Mouse (Mus musculus) midbrain, embryonic 10.5 days (tissue): ENCODE measurements around the gene Wdr66. TPM values are rescaled to one million over a fixed set of nuclear protein-coding genes. Genes with fewer than 3 reads are reported as not detected.
A peak's percentile ranks its signal among the peaks of the same experiment; 100 is the strongest.
"Not testable (repeated sequence)": the region's sequence is repeated elsewhere in the genome, so short reads cannot be mapped to it uniquely, and the experiment has no call there.

Source experiments
- DNase-seq: peaks from one replicate; pipeline ENCODE4 v3.0.0-alpha.2; 2017; ENCODE audit warnings: low spot score
- H3K27ac ChIP-seq: fragments of 300-500 bp; sonication (generic); replicated peaks from 2 replicates; pipeline ENCODE4 v1.5.1; 2016; ENCODE audit warnings: mild to moderate bottlenecking
- H3K27me3 ChIP-seq: fragments of 300-500 bp; sonication (generic); 2 replicates; pipeline ENCODE4 v1.6.1; 2016; ENCODE audit warnings: low read depth, mild to moderate bottlenecking; ENCODE audit not compliant: poor library complexity, severe bottlenecking
- H3K36me3 ChIP-seq: fragments of 300-500 bp; sonication (generic); 2 replicates; pipeline ENCODE4 v1.6.1; 2016; ENCODE audit warnings: mild to moderate bottlenecking, moderate library complexity
- H3K4me1 ChIP-seq: fragments of 300-500 bp; sonication (generic); 2 replicates; pipeline ENCODE4 v1.6.1; 2016
- H3K4me3 ChIP-seq: fragments of 300-500 bp; sonication (generic); 2 replicates; pipeline ENCODE4 v1.5.1; 2016; ENCODE audit warnings: mild to moderate bottlenecking, moderate library complexity
- H3K9me3 ChIP-seq: fragments of 300-500 bp; sonication (generic); replicated peaks from 2 replicates; pipeline ENCODE4 v1.6.1; 2016; ENCODE audit warnings: mild to moderate bottlenecking
- WGBS: fragments of 180-500 bp; shearing (Covaris S2); methylation state at CpG from one replicate; pipeline ENCODE4 v1.1.7; 2016; 5-methylcytosine and 5-hydroxymethylcytosine counted together
- polyA plus RNA-seq: library from polyadenylated mRNA; unstranded; fragments of >200 nt; fragmentation: Nextera tagmentation; extraction: Ambion mirVana; gene quantifications from 2 replicates; pipeline ENCODE4 v1.2.1, GENCODE M21; 2016

Gene Wdr66
- polyA plus RNA-seq = 7.6 and 10.7 TPM in 2 replicates

DNA sequence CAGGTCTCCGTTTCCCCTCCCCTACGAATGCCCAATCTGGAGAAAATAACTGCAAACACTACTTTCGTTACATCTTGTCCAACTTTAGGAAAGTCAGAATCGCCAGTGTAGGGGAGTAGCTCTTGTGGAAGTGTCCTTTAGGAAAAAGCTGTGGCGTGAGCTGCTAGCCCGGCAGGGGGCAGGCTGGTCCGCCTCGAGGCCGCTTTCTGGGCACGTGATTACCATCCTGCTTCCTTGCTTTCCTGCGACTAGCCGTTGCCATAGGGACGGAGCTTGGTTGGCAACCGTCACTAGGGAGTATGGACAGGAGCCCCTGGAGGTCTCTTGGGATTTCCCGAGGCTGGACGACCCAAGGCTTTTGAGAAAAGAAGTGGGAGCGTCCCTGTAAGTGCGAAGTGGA is at the start of gene Wdr66:
TSS of gene Wdr66 (plus strand) at position 269 of the 400 bp plus-strand sequence.
- Histone ChIP-seq H3K4me3 (peak within 1 kb of the TSS; percentile 41), H3K27me3 (peaks cover 23% of the 10 kb centered on the region), H3K4me1 (peaks cover 9% of the 10 kb centered on the region), H3K36me3 (peaks cover 16% of the 10 kb centered on the region), H3K9me3 (no peaks in the 10 kb centered on the region), H3K27ac (0 out of 2 replicates have a peak within 1 kb of the TSS, but pooled peaks have one; percentile 23)
- 3% methylated on average over 18 of the region's 18 CpGs for WGBS
- peak; percentile 96 for DNase-seq

GRCm38 (mm10) chr5:123202771-123203170 is 49.1 kb upstream of the Wdr66 start:
- H3K4me3 ChIP-seq, DNase-seq, H3K4me1 ChIP-seq, H3K27me3 ChIP-seq, H3K36me3 ChIP-seq, H3K27ac ChIP-seq, H3K9me3 ChIP-seq: not testable (repeated sequence)
- 42% methylated on average over 4 of the region's 4 CpGs for WGBS

- not testable (repeated sequence) for H3K4me3 ChIP-seq, H3K9me3 ChIP-seq, DNase-seq, H3K27me3 ChIP-seq, H3K36me3 ChIP-seq, H3K4me1 ChIP-seq, H3K27ac ChIP-seq
- 90% methylated on average over 7 of the region's 7 CpGs for WGBS
These were observed 48.3 kb upstream of the Wdr66 start for GRCm38 (mm10) chr5:123203591-123203990.

DNA sequence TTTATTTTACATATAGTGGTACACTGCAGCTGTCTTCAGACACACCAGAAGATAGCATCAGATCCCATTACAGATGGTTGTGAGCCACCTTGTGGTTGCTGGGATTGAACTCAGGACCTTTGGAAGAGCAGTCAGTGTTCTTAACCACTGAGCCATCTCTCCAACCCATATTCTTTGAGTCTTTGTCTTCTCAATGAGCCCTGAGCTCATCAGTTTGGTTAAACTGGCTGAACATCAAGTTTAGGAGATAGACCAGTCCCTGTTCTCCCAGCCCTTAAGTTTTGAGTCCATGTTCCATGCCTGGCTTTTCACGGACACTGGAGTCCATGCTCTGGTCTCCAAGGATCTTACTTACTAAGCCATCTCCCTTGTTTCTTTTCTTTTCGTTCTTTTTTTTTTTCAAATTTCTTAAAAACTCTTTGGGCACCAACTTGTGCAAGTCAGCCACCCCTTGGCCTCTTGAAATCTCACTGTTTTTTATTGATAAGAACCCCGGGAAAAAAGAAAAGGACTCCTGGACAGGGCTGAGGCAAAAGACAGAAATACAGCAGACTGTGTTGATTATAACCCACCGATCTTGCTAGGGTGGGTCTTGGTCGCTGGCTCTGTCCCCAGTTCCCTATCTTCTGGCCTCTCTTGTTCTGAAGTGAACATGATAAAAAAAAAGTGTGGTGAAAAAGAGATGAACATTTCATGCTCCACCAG is 29.4 kb upstream of the Wdr66 start:
- H3K36me3 ChIP-seq, H3K27me3 ChIP-seq, H3K4me1 ChIP-seq, H3K9me3 ChIP-seq, DNase-seq, H3K27ac ChIP-seq, H3K4me3 ChIP-seq: not testable (repeated sequence)
- WGBS = 83% methylated on average over 4 of the region's 5 CpGs

- no peak for DNase-seq
- peaks cover 9% of the 10 kb centered on the region; the same call in 1 of the 2 replicates for H3K9me3 ChIP-seq
- H3K27ac ChIP-seq = no peak overlapping the region
- no peaks in the 10 kb centered on the region for H3K36me3 ChIP-seq
- no peaks in the 10 kb centered on the region for H3K4me1 ChIP-seq
- WGBS = 86% methylated on average over 4 of the region's 4 CpGs
- H3K27me3 ChIP-seq = no peaks in the 10 kb centered on the region
- no peak overlapping the region for H3K4me3 ChIP-seq
These were observed 28.9 kb upstream of the Wdr66 start for GRCm38 (mm10) chr5:123223051-123223410.

DNA sequence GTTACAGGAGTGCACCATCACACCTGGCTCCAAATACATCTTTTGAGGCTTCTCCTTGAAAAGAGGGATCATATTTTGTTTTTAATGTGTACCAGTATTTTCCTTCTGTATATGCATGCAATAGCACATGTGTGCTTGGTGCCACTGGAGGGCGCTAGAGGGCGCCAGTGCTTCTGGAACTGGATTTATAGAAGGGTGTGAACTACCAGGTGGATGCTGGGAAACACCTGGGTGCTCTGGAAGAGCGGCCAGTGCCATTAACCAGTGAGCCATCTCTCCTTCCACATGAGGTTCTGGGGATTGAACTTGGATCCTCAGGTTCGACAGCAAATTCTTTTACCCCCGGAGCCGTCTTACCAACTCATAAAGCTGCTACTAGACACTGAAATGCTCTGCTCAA is 28.0 kb upstream of the Wdr66 start:
- not testable (repeated sequence) for H3K4me3 ChIP-seq, H3K9me3 ChIP-seq, DNase-seq, H3K27ac ChIP-seq, H3K4me1 ChIP-seq, H3K36me3 ChIP-seq, H3K27me3 ChIP-seq
- 58% methylated on average over 6 of the region's 6 CpGs for WGBS

DNA sequence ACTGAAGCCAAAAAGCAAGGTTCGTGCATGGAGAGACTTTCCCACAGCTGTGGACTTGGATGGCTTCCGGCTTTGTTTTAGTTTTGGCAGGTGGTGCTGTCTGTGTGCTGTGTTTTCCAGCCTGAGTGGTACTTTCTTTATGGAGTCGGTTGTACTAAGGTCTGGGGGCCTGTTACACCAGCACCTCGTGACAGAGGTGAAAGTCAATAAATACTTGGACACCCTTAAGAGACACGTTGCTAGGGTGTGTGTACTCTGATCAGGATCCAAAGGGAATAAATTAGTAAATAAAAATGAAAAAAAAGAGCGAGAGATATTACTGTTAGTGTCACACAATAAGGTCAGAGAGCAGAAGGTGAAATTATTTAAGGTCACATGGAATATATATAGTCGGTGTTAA is 25.1 kb upstream of the Wdr66 start:
- 87% methylated on average over 7 of the region's 7 CpGs for WGBS
- H3K27me3 ChIP-seq = no peaks in the 10 kb centered on the region
- no peak overlapping the region for H3K4me3 ChIP-seq
- no peaks in the 10 kb centered on the region for H3K9me3 ChIP-seq
- H3K4me1 ChIP-seq = peaks cover 12% of the 10 kb centered on the region
- no peak overlapping the region for H3K27ac ChIP-seq
- peaks cover 5% of the 10 kb centered on the region; the same call in 1 of the 2 replicates for H3K36me3 ChIP-seq
- DNase-seq = no peak

GRCm38 (mm10) chr5:123227762-123228523 is 24.0 kb upstream of the Wdr66 start:
- whole genome bisulfite sequencing = 2% methylated on average over 42 of the region's 42 CpGs
- Histone ChIP-seq H3K27ac (peak overlapping the region; percentile 88), H3K27me3 (no peaks in the 10 kb centered on the region), H3K4me1 (peaks cover 12% of the 10 kb centered on the region), H3K36me3 (peaks cover 5% of the 10 kb centered on the region; the same call in 1 of the 2 replicates), H3K9me3 (no peaks in the 10 kb centered on the region), H3K4me3 (peak overlapping the region; percentile 83)
- peak; percentile 93 for DNase-seq

DNA sequence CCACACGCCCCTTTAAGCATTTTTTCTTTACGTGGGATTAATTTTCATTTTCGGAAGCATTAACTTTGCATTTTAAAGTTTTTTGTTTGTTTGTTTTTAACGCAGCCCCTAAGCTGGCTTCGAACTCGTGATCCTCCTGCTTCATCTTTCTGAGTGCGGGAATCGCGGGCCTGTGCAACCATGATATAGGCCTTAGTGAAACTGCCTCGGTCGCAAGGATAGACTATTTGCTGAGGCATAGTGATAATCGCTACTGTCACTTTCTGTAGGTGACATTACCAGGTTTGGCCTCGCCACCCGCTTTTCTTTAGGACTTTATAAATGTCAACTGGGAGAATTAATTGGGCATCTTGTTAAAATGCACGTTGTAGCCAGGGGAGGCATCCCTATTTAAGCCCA is 23.4 kb upstream of the Wdr66 start:
- 10% methylated on average over 15 of the region's 15 CpGs for WGBS
- Histone ChIP-seq H3K27me3 (no peaks in the 10 kb centered on the region), H3K9me3 (no peaks in the 10 kb centered on the region), H3K4me1 (peaks cover 12% of the 10 kb centered on the region), H3K27ac (peak overlapping the region; percentile 88), H3K4me3 (peak overlapping the region; percentile 83), H3K36me3 (peaks cover 10% of the 10 kb centered on the region; the same call in 1 of the 2 replicates)
- no peak for DNase-seq

DNA sequence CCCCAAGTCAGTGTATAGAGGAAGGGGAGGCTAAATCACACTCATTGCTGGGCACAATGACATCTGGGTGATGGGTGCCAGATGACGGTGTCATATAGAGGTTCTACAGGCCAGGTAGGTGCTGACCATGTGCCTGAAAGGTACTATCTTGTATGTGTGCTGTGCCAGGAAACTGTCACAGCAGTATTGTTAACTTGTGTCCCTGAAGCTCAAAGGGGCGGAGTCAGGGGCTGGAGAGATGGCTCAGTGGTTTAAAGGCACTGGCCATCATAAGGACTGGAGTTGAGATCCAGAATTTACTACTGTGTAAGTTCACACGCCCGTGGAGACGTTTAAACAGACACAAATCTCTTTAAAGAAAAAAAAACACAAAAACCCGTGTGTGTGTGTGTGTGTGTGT is 22.6 kb upstream of the Wdr66 start:
- Histone ChIP-seq H3K9me3 (no peaks in the 10 kb centered on the region), H3K27ac (no peak overlapping the region), H3K36me3 (peaks cover 11% of the 10 kb centered on the region; the same call in 1 of the 2 replicates), H3K4me1 (peaks cover 12% of the 10 kb centered on the region), H3K27me3 (no peaks in the 10 kb centered on the region), H3K4me3 (peak overlapping the region; percentile 83)
- 93% methylated on average over 6 of the region's 6 CpGs for WGBS
- no peak for DNase-seq

DNA sequence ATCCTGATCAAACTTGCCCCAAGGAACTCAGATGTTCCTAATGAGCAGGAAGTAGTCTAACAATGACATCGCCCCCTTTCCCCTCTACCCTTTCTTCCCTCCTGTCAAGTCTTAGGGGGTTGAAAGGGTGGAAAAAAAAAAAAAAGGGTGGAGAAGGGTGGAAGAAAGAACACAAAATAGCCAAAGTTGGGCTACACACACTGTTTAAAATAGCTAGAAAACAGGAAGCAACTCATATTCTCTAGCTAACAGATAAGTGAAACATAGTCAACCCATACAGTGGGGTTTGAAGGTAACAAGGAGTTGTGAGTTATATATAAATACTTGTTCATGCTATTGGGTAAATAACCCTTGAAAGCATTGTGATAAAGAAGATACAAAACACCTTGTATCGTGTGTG is 19.7 kb upstream of the Wdr66 start:
- no peak overlapping the region for H3K27ac ChIP-seq
- peaks cover 12% of the 10 kb centered on the region for H3K4me1 ChIP-seq
- no peak overlapping the region for H3K4me3 ChIP-seq
- peaks cover 38% of the 10 kb centered on the region for H3K36me3 ChIP-seq
- H3K9me3 ChIP-seq = no peaks in the 10 kb centered on the region
- DNase-seq = no peak
- WGBS = 91% methylated on average over 2 of the region's 2 CpGs
- H3K27me3 ChIP-seq = no peaks in the 10 kb centered on the region

DNA sequence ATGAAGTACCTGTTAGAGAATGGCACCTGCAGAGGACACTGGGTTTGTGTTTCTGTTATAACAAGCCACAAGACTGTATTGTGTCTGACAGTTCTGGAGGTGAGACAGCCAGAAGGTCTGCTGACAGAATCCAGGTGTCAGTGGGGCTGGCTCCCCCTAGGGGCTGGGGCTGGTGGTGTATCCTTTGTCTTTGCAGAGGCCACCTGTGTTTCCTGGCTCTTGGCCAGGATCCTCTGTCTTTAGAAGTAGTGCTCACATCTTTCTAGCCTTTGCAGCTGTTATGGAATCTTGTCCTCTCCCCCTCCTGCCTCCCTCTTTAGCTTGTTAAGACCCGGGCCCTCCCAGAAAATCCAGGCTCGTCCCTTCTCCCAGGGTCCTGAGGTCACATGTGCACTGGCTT is 16.2 kb upstream of the Wdr66 start:
- DNase-seq = no peak
- Histone ChIP-seq H3K36me3 (peaks cover 65% of the 10 kb centered on the region), H3K4me3 (no peak overlapping the region), H3K4me1 (no peaks in the 10 kb centered on the region), H3K27ac (no peak overlapping the region), H3K9me3 (no peaks in the 10 kb centered on the region), H3K27me3 (no peaks in the 10 kb centered on the region)
- 82% methylated on average over 2 of the region's 2 CpGs for WGBS

GRCm38 (mm10) chr5:123236426-123236825 is 15.5 kb upstream of the Wdr66 start:
- Histone ChIP-seq H3K4me1 (no peaks in the 10 kb centered on the region), H3K4me3 (no peak overlapping the region), H3K9me3 (no peaks in the 10 kb centered on the region), H3K27me3 (no peaks in the 10 kb centered on the region), H3K36me3 (peaks cover 67% of the 10 kb centered on the region), H3K27ac (no peak overlapping the region)
- 94% methylated on average over 9 of the region's 9 CpGs for WGBS
- DNase-seq = no peak
